ENCODE assay signal across 8 mouse cellular contexts in the genomic region with DNA sequence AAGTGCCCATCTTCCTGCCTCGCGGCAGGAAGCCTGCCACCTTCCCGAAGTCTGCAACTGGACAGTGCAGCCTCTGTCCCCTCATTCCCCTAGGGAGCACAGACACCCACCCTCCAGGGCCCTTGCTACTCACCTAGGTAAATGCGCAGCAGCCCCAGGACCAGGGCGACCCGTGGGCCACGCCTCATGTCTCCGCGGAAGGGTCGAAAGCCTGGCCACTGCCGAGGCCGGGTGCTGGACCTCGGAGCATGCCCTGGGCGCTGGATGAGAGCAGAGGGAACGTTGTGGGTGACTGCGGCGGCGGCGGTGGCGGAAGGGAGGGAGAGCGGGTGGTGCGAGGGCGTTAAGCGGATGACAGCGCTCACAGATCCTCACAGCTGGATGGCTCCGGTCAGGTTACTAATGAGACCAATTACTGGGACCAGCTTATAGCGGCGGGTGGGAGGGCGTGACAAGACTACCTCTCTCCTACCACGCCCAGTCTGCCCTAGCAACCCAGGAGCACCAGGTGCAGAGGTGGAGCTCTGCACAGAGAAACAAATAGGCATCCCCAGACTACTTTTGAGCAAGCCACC. TPM values are rescaled to one million over a fixed set of nuclear protein-coding genes. Genes with fewer than 3 reads are reported as not detected.
DNase-seq lines count a peak whose midpoint lies in the region; ATAC-seq and TF ChIP-seq lines count a peak whose summit lies in the region.

A gene (minus strand): TSS at position 392 of the 575 bp plus-strand sequence.

- no peaks in the 10 kb centered on the region for H3K9me3 ChIP-seq in heart, embryonic 10.5 days
- H3K9me3 ChIP-seq in forebrain, embryonic 10.5 days, result no peaks in the 10 kb centered on the region
- H3K9me3 ChIP-seq in kidney, postnatal 0 days (replicated peaks; ENCODE audit: low read length), result no peaks in the 10 kb centered on the region
- H3K9me3 ChIP-seq in midbrain, embryonic 11.5 days (ENCODE audit: control insufficient read depth, low read length), result no peaks in the 10 kb centered on the region

- H3K27me3 ChIP-seq in heart, embryonic 10.5 days (ENCODE audit: insufficient read depth, poor library complexity, severe bottlenecking), result peaks cover 75% of the 10 kb centered on the region
- peaks cover 24% of the 10 kb centered on the region for H3K27me3 ChIP-seq in Patski
- peaks cover 75% of the 10 kb centered on the region for H3K27me3 ChIP-seq in forebrain, embryonic 10.5 days (ENCODE audit: poor library complexity, severe bottlenecking)
- H3K27me3 ChIP-seq in kidney, postnatal 0 days (ENCODE audit: insufficient read depth, low read length), result 0 out of 2 replicates have a peak, but pooled peaks cover 9% of the 10 kb centered on the region
- H3K27me3 ChIP-seq in midbrain, embryonic 11.5 days (ENCODE audit: control insufficient read depth, insufficient read depth, low read length), result peaks cover 5% of the 10 kb centered on the region

- no peak within 1 kb of the TSS for H3K27ac ChIP-seq in heart, embryonic 10.5 days
- H3K27ac ChIP-seq in forebrain, embryonic 10.5 days, result peak within 1 kb of the TSS; percentile 60; the same call in 1 of the 2 replicates
- no peak within 1 kb of the TSS for H3K27ac ChIP-seq in kidney, postnatal 0 days
- H3K27ac ChIP-seq in midbrain, embryonic 11.5 days (ENCODE audit: low read depth, low read length), result no peak within 1 kb of the TSS

- POLR2A ChIA-PET in Patski (lab: Charles Lee), result interaction anchor here (0.6 kb wide), 1 partner anchor 11 kb away, joined by 4 read pairs; no protein-coding TSS in a partner anchor

- H3K36me3 ChIP-seq in heart, embryonic 10.5 days, result no peaks in the 10 kb centered on the region
- no peaks in the 10 kb centered on the region for H3K36me3 ChIP-seq in forebrain, embryonic 10.5 days (replicated peaks)
- no peaks in the 10 kb centered on the region for H3K36me3 ChIP-seq in kidney, postnatal 0 days (ENCODE audit: insufficient read depth, low read length)
- H3K36me3 ChIP-seq in midbrain, embryonic 11.5 days (ENCODE audit: control insufficient read depth, insufficient read depth, low read length), result no peaks in the 10 kb centered on the region

- intact Hi-C loops in heart, postnatal 14 days (cut with DNase I), result no loop called here

- peaks cover 7% of the 10 kb centered on the region; the same call in 1 of the 2 replicates for H3K4me1 ChIP-seq in heart, embryonic 10.5 days
- peaks cover 15% of the 10 kb centered on the region for H3K4me1 ChIP-seq in forebrain, embryonic 10.5 days
- H3K4me1 ChIP-seq in kidney, postnatal 0 days (replicated peaks; ENCODE audit: insufficient read depth, low read length), result no peaks in the 10 kb centered on the region; the same call in 1 of the 2 replicates
- no peaks in the 10 kb centered on the region; the same call in 1 of the 2 replicates for H3K4me1 ChIP-seq in midbrain, embryonic 11.5 days (ENCODE audit: control insufficient read depth, insufficient read depth, low read length)

- under 1% methylated on average over 30 of the region's 30 CpGs for WGBS in heart, embryonic 10.5 days
- under 1% methylated on average over 30 of the region's 30 CpGs for WGBS in forebrain, embryonic 10.5 days
- WGBS in kidney, postnatal 0 days, result under 1% methylated on average over 30 of the region's 30 CpGs
- WGBS in midbrain, embryonic 11.5 days, result 1% methylated on average over 27 of the region's 30 CpGs

- DNase-seq in heart, embryonic 10.5 days (ENCODE audit: low spot score), result no peak
- DNase-seq in heart, postnatal 14 days, result no peak
- DNase-seq in Patski (ENCODE audit: low read depth, low spot score), result no peak
- DNase-seq in forebrain, embryonic 10.5 days (ENCODE audit: extremely low spot score, low spot score), result peak; percentile 56
- peak; percentile 68 for DNase-seq in kidney, postnatal 0 days (ENCODE audit: low spot score)
- DNase-seq in midbrain, embryonic 11.5 days (ENCODE audit: low spot score, missing footprints), result peak; percentile 90
- DNase-seq in urinary bladder, postnatal 14 days (ENCODE audit: low spot score), result no peak
- DNase-seq in gastrocnemius, postnatal 10 days, result no peak

- TF ChIP-seq CTCF in Patski (IDR thresholded peaks at IDR 0.05), result no peak
- no peak for TF ChIP-seq CTCF in kidney, postnatal 0 days (IDR thresholded peaks at IDR 0.05; ENCODE audit: low read depth)

- H3K4me2 ChIP-seq in kidney, postnatal 0 days (ENCODE audit: low read length), result peak within 1 kb of the TSS; percentile 56
- H3K4me2 ChIP-seq in midbrain, embryonic 11.5 days, result peak within 1 kb of the TSS; percentile 53

- in situ Hi-C loops in Patski (cut with MboI; ENCODE audit: low pct_unique_long_range_greater_than_20kb), result no loop called here

- no peak within 1 kb of the TSS for H3K9ac ChIP-seq in kidney, postnatal 0 days (ENCODE audit: low read depth, low read length)
- H3K9ac ChIP-seq in midbrain, embryonic 11.5 days (ENCODE audit: low read length), result peak within 1 kb of the TSS; percentile 24; the same call in 1 of the 2 replicates

- peak within 1 kb of the TSS; percentile 54 for H3K4me3 ChIP-seq in heart, embryonic 10.5 days
- peak within 1 kb of the TSS; percentile 51 for H3K4me3 ChIP-seq in forebrain, embryonic 10.5 days
- H3K4me3 ChIP-seq in kidney, postnatal 0 days (replicated peaks; ENCODE audit: low read depth, low read length), result peak within 1 kb of the TSS; percentile 14
- H3K4me3 ChIP-seq in midbrain, embryonic 11.5 days (ENCODE audit: low read depth, low read length), result peak within 1 kb of the TSS; percentile 21

- CTCF ChIA-PET in Patski (lab: Charles Lee), result no interaction called here

- ATAC-seq in Patski, result peak; percentile 65
- ATAC-seq in kidney, postnatal 0 days (replicated peaks; ENCODE audit: low FRiP score, low read depth), result peak; percentile 86
- ATAC-seq in midbrain, embryonic 11.5 days (ENCODE audit: low FRiP score), result peak; percentile 86

RNA-seq across cellular contexts. Expression of the gene that starts here (rescaled TPM):
- polyA plus RNA-seq in heart, embryonic 10.5 days (2016; fragmentation: Nextera tagmentation; extraction: Ambion mirVana), result 0.15 and 0.28 TPM in 2 replicates
- under 1 TPM in 1 of 2 experiments, not detected in 1; 0.05 TPM for total RNA-seq in heart, postnatal 14 days (2021)
- polyA plus RNA-seq in Patski (2021), result 0.04 TPM
- 0.34 and 1.1 TPM in 2 replicates for polyA plus RNA-seq in forebrain, embryonic 10.5 days (2016; fragmentation: Nextera tagmentation; extraction: Ambion mirVana)
- 1.6 and 1.7 TPM in 2 replicates for polyA plus RNA-seq in kidney, postnatal 0 days (2015; fragmentation: Nextera tagmentation; extraction: Ambion mirVana)
- 0.20 and 0.22 TPM in 2 replicates for polyA plus RNA-seq in midbrain, embryonic 11.5 days (2014; fragmentation: Nextera tagmentation; extraction: Ambion mirVana)
- under 1 TPM; 0.05 to 0.07 TPM for total RNA-seq in gastrocnemius, postnatal 10 days (2021)

Comparison
In these comparisons a context has a peak if more than half of its experiments do, and no peak if none do; other contexts are left out.
1. Peak in ATAC-seq in Patski; RNA of the gene not detected or under 1 TPM.
2. Peak in DNase-seq, ATAC-seq, H3K4me3 ChIP-seq, H3K9ac ChIP-seq and H3K4me2 ChIP-seq in midbrain, embryonic 11.5 days; RNA of the gene not detected or under 1 TPM.
3. DNase-seq: peak in forebrain, embryonic 10.5 days (single experiment) and kidney, postnatal 0 days (single experiment); none in heart, embryonic 10.5 days (single experiment), heart, postnatal 14 days (0 of 2), Patski (single experiment), urinary bladder, postnatal 14 days (single experiment) and gastrocnemius, postnatal 10 days (single experiment).
4. Peak in every context shown above with its lines, with median percentiles within 50 percentile points of each other: H3K4me3 ChIP-seq and ATAC-seq.